Mouse (Mus musculus) hindbrain, embryonic 15.5 days (tissue): ENCODE data around the gene Sox30. TPM values are rescaled to one million over a fixed set of nuclear protein-coding genes. Genes with fewer than 3 reads are reported as not detected.

ENCODE experiments used
- ATAC-seq: fragments of 200-750 bp; cut with Nextera tagmentation; 2 replicates; pipeline ENCODE4 v1.8.0; 2017; ENCODE audit warnings: low read depth, moderate number of reproducible peaks, moderate TSS enrichment; ENCODE audit not compliant: low FRiP score
- H3K27ac ChIP-seq: fragments of 300-500 bp; sonication (generic); replicated peaks from 2 replicates; pipeline ENCODE4 v1.5.1; 2015; ENCODE audit warnings: mild to moderate bottlenecking, inconsistent platforms
- H3K27me3 ChIP-seq: fragments of 300-500 bp; sonication (generic); 2 replicates; pipeline ENCODE4 v1.6.1; 2015; ENCODE audit warnings: control low read depth, inconsistent platforms
- H3K36me3 ChIP-seq: fragments of 300-500 bp; sonication (generic); 2 replicates; pipeline ENCODE4 v1.6.1; 2015; ENCODE audit warnings: control low read depth, inconsistent platforms
- H3K4me1 ChIP-seq: fragments of 300-500 bp; sonication (generic); replicated peaks from 2 replicates; pipeline ENCODE4 v1.6.1; 2015; ENCODE audit warnings: control low read depth, inconsistent platforms
- H3K4me2 ChIP-seq: fragments of 300-500 bp; sonication (generic); 2 replicates; pipeline ENCODE4 v1.6.1; 2015; ENCODE audit warnings: moderate library complexity, mild to moderate bottlenecking, inconsistent platforms
- H3K4me3 ChIP-seq: fragments of 300-500 bp; sonication (generic); 2 replicates; pipeline ENCODE4 v1.5.1; 2015; ENCODE audit warnings: mild to moderate bottlenecking, inconsistent platforms
- H3K9ac ChIP-seq: fragments of 300-500 bp; sonication (generic); 2 replicates; pipeline ENCODE4 v1.6.1; 2015; ENCODE audit warnings: inconsistent platforms
- H3K9me3 ChIP-seq: fragments of 300-500 bp; sonication (generic); 2 replicates; pipeline ENCODE4 v1.6.1; 2016; ENCODE audit warnings: control low read depth, inconsistent platforms
- WGBS: fragments of 180-500 bp; shearing (Covaris S2); methylation state at CpG from one replicate; pipeline ENCODE4 v1.1.7; 2015; 5-methylcytosine and 5-hydroxymethylcytosine counted together
- polyA plus RNA-seq: library from polyadenylated mRNA; unstranded; fragments of >200 nt; fragmentation: Nextera tagmentation; extraction: Ambion mirVana; gene quantifications from 2 replicates; pipeline ENCODE4 v1.2.1, GENCODE M21; 2015

The Sox30 gene
- polyA plus RNA-seq, 1 experiment from 2014 or later, result 0.16 TPM

- no peak overlapping the region for H3K4me2 ChIP-seq
- H3K36me3 ChIP-seq, result peaks cover 5% of the 10 kb centered on the region
- H3K4me1 ChIP-seq, result peaks cover 32% of the 10 kb centered on the region
- H3K27me3 ChIP-seq, result no peaks in the 10 kb centered on the region
- no peak overlapping the region for H3K27ac ChIP-seq
- no peak overlapping the region for H3K9ac ChIP-seq
- ATAC-seq, result no peak
- 78% methylated on average over 5 of the region's 5 CpGs for WGBS
- no peaks in the 10 kb centered on the region for H3K9me3 ChIP-seq
- H3K4me3 ChIP-seq, result no peak overlapping the region
Observed at GRCm38 (mm10) chr11:46060651-46061020, 80.5 kb downstream of the Sox30 start.

- WGBS, result 84% methylated on average over 6 of the region's 6 CpGs
- H3K27me3 ChIP-seq, result no peaks in the 10 kb centered on the region
- H3K27ac ChIP-seq, result no peak overlapping the region
- H3K9ac ChIP-seq, result no peak overlapping the region
- H3K9me3 ChIP-seq, result no peaks in the 10 kb centered on the region
- no peak for ATAC-seq
- peaks cover 5% of the 10 kb centered on the region for H3K36me3 ChIP-seq
- no peak overlapping the region for H3K4me2 ChIP-seq
- H3K4me1 ChIP-seq, result peaks cover 29% of the 10 kb centered on the region
- H3K4me3 ChIP-seq, result no peak overlapping the region
Observed at GRCm38 (mm10) chr11:46061776-46062445, 81.8 kb downstream of the Sox30 start.

DNA sequence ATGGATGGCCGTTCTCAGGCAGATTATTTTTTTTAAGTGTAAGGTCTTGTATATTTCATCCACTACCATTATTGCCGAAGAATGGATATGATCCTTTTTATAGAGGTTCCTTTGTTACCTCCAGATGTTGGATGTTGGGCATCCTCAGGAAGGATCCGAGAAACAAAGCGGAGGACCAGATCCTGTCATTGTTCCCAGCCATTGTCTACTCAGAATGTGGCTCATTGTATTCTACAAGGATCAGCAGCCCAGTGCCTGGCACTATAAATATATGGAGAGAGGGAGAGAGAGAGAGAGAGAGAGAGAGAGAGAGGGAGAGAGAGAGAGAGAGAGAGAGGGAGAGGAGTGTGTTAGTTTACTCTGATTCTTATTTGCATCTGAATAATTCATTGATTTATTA lies 82.5 kb downstream of the Sox30 start:
- 57% methylated on average over 4 of the region's 4 CpGs for WGBS
- Histone ChIP-seq H3K9ac (no peak overlapping the region), H3K4me1 (peaks cover 23% of the 10 kb centered on the region), H3K36me3 (peaks cover 5% of the 10 kb centered on the region), H3K27me3 (no peaks in the 10 kb centered on the region), H3K27ac (no peak overlapping the region), H3K9me3 (no peaks in the 10 kb centered on the region), H3K4me2 (no peak overlapping the region), H3K4me3 (no peak overlapping the region)
- ATAC-seq, result no peak

DNA sequence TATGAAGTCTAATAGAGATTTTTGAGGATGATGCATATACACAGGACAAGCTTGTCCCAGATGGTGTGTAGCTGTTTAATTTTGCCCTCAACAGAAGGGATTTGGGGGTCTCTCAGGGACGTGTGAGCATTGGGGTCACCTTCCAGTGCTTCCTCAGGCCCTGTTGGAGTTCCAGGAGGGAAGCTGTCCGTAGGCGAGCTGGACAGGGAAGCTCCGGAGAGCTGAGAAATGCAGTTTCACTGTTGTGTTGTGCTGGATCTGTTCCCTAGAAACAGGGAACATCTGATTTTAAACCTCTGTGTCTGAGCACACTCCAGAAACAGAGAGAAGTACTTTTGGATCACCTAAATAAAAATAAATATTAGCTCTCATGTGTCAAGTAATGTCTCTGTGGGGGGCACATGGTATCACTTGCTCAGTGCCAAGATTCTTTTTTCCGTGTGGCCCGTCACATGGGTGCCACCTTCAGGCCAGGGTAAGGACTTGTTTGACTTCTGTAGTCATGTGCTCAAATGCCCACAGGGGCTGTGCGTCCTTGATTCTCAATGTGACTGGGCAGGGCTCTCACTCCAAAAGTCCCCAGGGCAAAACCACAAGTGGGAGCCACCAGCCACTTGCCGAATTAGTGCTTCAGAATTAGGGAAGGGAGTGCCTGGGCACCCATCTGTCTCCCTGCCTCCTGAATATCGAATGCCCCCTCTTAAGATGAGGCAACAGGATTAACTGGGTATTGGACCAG lies 83.1 kb downstream of the Sox30 start:
- H3K36me3 ChIP-seq, result peaks cover 5% of the 10 kb centered on the region
- H3K9ac ChIP-seq, result no peak overlapping the region
- no peak overlapping the region for H3K4me2 ChIP-seq
- no peak overlapping the region for H3K27ac ChIP-seq
- no peaks in the 10 kb centered on the region for H3K27me3 ChIP-seq
- H3K4me3 ChIP-seq, result no peak overlapping the region
- H3K9me3 ChIP-seq, result no peaks in the 10 kb centered on the region
- peaks cover 17% of the 10 kb centered on the region for H3K4me1 ChIP-seq
- ATAC-seq, result no peak
- 61% methylated on average over 9 of the region's 9 CpGs for WGBS

DNA sequence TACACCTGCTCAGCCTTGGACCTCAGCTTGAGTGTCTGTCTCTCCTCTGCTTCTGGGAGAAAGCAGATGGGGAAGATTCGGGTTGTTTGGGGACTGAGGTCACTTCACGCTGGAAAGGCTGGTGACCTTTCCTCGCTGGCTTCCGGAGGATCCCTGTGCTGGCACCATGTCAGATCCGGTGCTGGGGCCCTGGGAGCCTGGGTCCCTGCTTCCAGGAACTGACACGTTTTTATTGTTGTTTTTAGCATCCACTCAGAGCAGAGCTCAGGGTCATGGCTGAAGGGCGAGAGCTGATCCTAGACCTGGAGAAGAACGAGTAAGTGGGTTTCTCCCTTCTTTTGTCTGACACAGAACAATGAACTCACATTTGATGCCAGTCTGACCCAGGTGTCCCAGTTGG lies 84.7 kb downstream of the Sox30 start:
- H3K27ac ChIP-seq, result peak overlapping the region; percentile 36; the same call in 1 of the 2 replicates
- peaks cover 5% of the 10 kb centered on the region for H3K36me3 ChIP-seq
- H3K9me3 ChIP-seq, result no peaks in the 10 kb centered on the region
- no peaks in the 10 kb centered on the region for H3K27me3 ChIP-seq
- no peak for ATAC-seq
- 63% methylated on average over 8 of the region's 8 CpGs for WGBS
- no peak overlapping the region for H3K4me2 ChIP-seq
- H3K9ac ChIP-seq, result no peak overlapping the region
- no peak overlapping the region for H3K4me3 ChIP-seq
- peaks cover 28% of the 10 kb centered on the region for H3K4me1 ChIP-seq

DNA sequence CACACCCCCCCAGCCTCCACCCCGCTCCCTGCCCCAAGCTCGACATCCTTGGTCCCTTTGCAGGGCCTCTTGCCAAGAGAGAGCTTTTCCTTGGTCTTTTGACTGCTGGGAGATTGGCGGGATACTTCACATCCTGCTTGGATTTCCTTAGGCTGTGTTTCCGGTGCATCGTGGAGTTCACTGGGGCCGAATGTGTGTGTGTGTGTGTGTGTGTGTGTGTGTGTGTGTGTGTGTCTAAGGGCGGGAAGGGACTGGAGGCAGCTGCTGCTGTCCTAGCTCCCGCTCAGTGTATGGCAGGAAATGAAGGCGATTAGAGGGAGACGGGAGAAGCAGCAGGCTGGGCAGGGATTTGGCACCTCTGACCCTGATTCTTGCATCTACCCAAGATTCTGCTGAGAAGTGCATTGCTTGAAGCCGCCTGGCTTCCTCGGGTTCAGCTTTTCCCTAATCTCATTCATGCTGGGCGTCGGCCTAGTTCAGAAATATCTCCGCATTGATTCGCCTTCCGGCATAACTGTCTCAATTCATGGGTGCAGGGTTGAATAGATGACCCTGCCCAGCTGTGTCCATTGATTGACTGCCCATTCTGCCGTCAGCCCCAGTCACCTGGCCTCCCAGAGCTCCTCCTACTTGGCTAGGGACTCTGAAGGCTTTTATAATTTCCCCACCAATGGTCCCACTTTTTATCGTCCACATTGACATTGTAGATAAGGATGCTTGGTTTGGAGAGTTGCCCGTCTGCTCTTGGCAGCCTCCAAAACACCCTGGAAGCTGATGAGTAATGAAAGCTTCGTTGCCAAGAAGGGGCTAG lies 85.3 kb downstream of the Sox30 start:
- Histone ChIP-seq H3K4me1 (peaks cover 32% of the 10 kb centered on the region), H3K9me3 (no peaks in the 10 kb centered on the region), H3K4me2 (no peak overlapping the region), H3K36me3 (peaks cover 5% of the 10 kb centered on the region), H3K4me3 (no peak overlapping the region), H3K27me3 (no peaks in the 10 kb centered on the region), H3K27ac (peak overlapping the region; percentile 36; the same call in 1 of the 2 replicates), H3K9ac (no peak overlapping the region)
- peak; percentile 61 for ATAC-seq
- WGBS, result 50% methylated on average over 21 of the region's 21 CpGs

Other genes starting within 250 kb of the Sox30 start
- 42.6 and 43.1 TPM in 2 replicates for gene Clint1, start 128.3 kb upstream of the Sox30 start, polyA plus RNA-seq
- 24.6 and 25.4 TPM in 2 replicates for gene Lsm11, start 35.4 kb upstream of the Sox30 start, polyA plus RNA-seq
- 9.1 and 10.0 TPM in 2 replicates for gene Thg1l, start 24.8 kb upstream of the Sox30 start, polyA plus RNA-seq
- gene Gm12166, start 72.0 kb downstream of the Sox30 start, polyA plus RNA-seq, result 5.6 and 7.1 TPM in 2 replicates
- 12.0 and 12.6 TPM in 2 replicates for gene Adam19, start 75.7 kb downstream of the Sox30 start, polyA plus RNA-seq
- gene Nipal4, start 186.2 kb downstream of the Sox30 start, polyA plus RNA-seq, result 0.43 and 0.47 TPM in 2 replicates